Mouse (Mus musculus) B cell, adult 2 months (primary cell): ENCODE data around the gene Gm5269.

Experiments
- DNase-seq, 2 experiments: peaks; one replicate each; pipeline ENCODE4 v3.0.0; 2022

The Gm5269 gene

GRCm38 (mm10) chr1:45876450-45877198 lies 13.4 kb downstream of the Gm5269 start:
- DNase-seq = no peak

GRCm38 (mm10) chr1:45875640-45876039 lies 14.4 kb downstream of the Gm5269 start:
- DNase-seq = no peak

GRCm38 (mm10) chr1:45873250-45873649 lies 16.8 kb downstream of the Gm5269 start:
- no peak for DNase-seq

- no peak for DNase-seq
These were observed 21.5 kb downstream of the Gm5269 start for GRCm38 (mm10) chr1:45868479-45869137.

GRCm38 (mm10) chr1:45868050-45868449 lies 22.0 kb downstream of the Gm5269 start:
- no peak for DNase-seq

GRCm38 (mm10) chr1:45866288-45867018 lies 23.6 kb downstream of the Gm5269 start:
- no peak for DNase-seq

GRCm38 (mm10) chr1:45865727-45866126 lies 24.3 kb downstream of the Gm5269 start:
- DNase-seq = no peak

GRCm38 (mm10) chr1:45865316-45865715 lies 24.8 kb downstream of the Gm5269 start:
- no peak for DNase-seq

GRCm38 (mm10) chr1:45864564-45865014 lies 25.5 kb downstream of the Gm5269 start:
- DNase-seq = no peak

- DNase-seq = no peak
These were observed 26.4 kb downstream of the Gm5269 start for GRCm38 (mm10) chr1:45863641-45864040.

- no peak for DNase-seq
These were observed 28.9 kb downstream of the Gm5269 start for GRCm38 (mm10) chr1:45861162-45861561.

- no peak for DNase-seq
These were observed 29.7 kb downstream of the Gm5269 start for GRCm38 (mm10) chr1:45860349-45860748.

GRCm38 (mm10) chr1:45858038-45858437 lies 32.0 kb downstream of the Gm5269 start:
- no peak for DNase-seq

GRCm38 (mm10) chr1:45845466-45845865 lies 44.6 kb downstream of the Gm5269 start:
- DNase-seq = no peak
